Mouse (Mus musculus) right cerebral cortex, postnatal 14 days (tissue): Measurements from ENCODE around the gene Smurf2.
A peak's percentile ranks its signal among the peaks of the same experiment; 100 is the strongest.

Source experiments
- DNase-seq: peaks from one replicate; pipeline ENCODE4 v3.0.0; 2022

Smurf2 gene

GRCm38 (mm10) chr11:106905707-106906106, 14.8 kb downstream of the Smurf2 start:
- DNase-seq = no peak

- DNase-seq = no peak
These were observed 20.7 kb downstream of the Smurf2 start for GRCm38 (mm10) chr11:106899804-106900203.

- DNase-seq = no peak
These were observed 23.9 kb downstream of the Smurf2 start for GRCm38 (mm10) chr11:106896561-106897168.

- no peak for DNase-seq
These were observed 36.9 kb downstream of the Smurf2 start for GRCm38 (mm10) chr11:106883656-106884055.

- no peak for DNase-seq
These were observed 47.9 kb downstream of the Smurf2 start for GRCm38 (mm10) chr11:106872650-106873049.

- no peak for DNase-seq
These were observed 69.1 kb downstream of the Smurf2 start for GRCm38 (mm10) chr11:106851438-106851837.

GRCm38 (mm10) chr11:106842002-106842401, 78.5 kb downstream of the Smurf2 start:
- DNase-seq = no peak

GRCm38 (mm10) chr11:106828079-106828478, 92.4 kb downstream of the Smurf2 start:
- no peak for DNase-seq

- no peak for DNase-seq
These were observed 96.1 kb downstream of the Smurf2 start for GRCm38 (mm10) chr11:106824403-106824802.

- DNase-seq = no peak
These were observed 96.8 kb downstream of the Smurf2 start for GRCm38 (mm10) chr11:106823741-106824140.

- DNase-seq = no peak
These were observed 97.6 kb downstream of the Smurf2 start for GRCm38 (mm10) chr11:106822911-106823310.

GRCm38 (mm10) chr11:106822491-106822890, 98.0 kb downstream of the Smurf2 start:
- DNase-seq = no peak

GRCm38 (mm10) chr11:106821397-106821796, 99.1 kb downstream of the Smurf2 start:
- no peak for DNase-seq

- DNase-seq = peak; percentile 62
These were observed 99.5 kb downstream of the Smurf2 start for GRCm38 (mm10) chr11:106820972-106821371.

GRCm38 (mm10) chr11:106820252-106820651, 100.3 kb downstream of the Smurf2 start:
- DNase-seq = no peak

GRCm38 (mm10) chr11:106819595-106819994, 100.9 kb downstream of the Smurf2 start:
- no peak for DNase-seq

- DNase-seq = no peak
These were observed 102.2 kb downstream of the Smurf2 start for GRCm38 (mm10) chr11:106818341-106818740.

GRCm38 (mm10) chr11:106817808-106818207, 102.7 kb downstream of the Smurf2 start:
- no peak for DNase-seq

GRCm38 (mm10) chr11:106817156-106817555, 103.4 kb downstream of the Smurf2 start:
- no peak for DNase-seq

- DNase-seq = no peak
These were observed 104.2 kb downstream of the Smurf2 start for GRCm38 (mm10) chr11:106816316-106816715.

GRCm38 (mm10) chr11:106815761-106816160, 104.8 kb downstream of the Smurf2 start:
- DNase-seq = no peak

- no peak for DNase-seq
These were observed 105.2 kb downstream of the Smurf2 start for GRCm38 (mm10) chr11:106815331-106815730.

GRCm38 (mm10) chr11:106814601-106815320, 105.8 kb downstream of the Smurf2 start:
- DNase-seq = no peak

GRCm38 (mm10) chr11:106812410-106813136, 107.9 kb downstream of the Smurf2 start:
- DNase-seq = no peak
